Mouse (Mus musculus): Measurements from ENCODE around the gene Sipa1l3.

The Sipa1l3 gene

DNA sequence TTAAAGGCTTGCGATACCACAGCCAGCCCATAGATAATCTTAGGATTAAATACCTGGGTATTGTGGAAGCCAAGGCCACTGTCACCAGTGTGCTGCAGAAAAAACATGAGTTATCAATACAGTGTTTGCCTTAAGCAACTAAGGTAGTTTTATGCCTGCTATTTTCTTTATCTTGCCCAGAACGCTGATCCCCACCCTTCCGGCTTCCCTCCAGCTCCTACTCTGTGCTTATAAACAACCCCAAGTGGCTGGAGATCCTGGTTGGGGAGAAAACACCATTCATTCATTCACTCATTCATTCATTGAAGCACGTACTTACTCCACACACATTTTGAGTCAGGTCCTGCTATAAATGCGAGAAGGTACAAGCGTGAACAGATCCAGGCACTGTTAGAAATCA, 233.9 kb downstream of the Sipa1l3 start:
- no peak for TF ChIP-seq GATA4 (IDR thresholded peaks at IDR 0.05; ENCODE audit: insufficient replicate concordance, low read length)

DNA sequence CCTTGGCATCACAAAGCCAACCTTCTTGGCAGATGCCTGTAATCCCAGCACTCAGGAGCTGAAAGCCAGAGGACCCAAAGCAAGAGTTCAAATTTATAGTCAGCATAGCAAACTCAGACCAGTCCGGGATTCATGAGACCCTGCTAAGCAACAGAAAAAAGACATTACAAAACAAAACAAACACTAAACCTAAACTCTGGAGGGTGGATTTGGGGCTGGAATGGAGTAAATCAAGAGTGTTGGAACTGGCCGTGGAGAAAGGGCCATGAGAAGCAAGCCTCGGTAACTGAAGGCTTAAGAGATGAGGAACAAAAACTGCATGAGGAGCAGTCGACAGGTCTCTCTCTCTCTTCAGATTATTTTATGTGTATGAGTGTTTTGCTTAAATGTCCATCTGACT, 234.6 kb downstream of the Sipa1l3 start:
- TF ChIP-seq GATA4 (IDR thresholded peaks at IDR 0.05; ENCODE audit: insufficient replicate concordance, low read length): no peak

DNA sequence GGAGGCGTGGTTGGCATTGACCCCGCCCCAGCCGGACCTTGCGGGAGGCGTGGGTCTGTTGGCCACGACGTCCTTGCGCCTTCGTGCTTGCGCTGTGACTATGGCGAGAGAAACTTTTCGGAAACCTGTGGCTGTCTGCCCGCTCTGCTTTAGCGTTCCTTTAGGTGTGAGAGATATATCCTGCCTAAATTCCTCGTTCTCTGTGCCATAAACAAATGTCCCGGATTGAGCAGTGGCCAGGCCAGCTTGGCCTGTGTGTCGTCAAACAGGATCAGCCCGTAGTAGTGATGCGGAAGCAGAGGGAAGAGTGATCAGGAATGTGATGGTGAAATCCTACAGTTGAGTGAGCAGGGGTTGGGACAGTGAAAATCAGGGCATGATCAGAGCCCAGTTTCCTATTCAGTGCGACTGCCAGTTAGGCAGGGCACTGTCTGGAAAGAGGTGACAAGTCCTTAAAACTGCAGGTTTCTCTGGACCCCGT, 236.3 kb downstream of the Sipa1l3 start:
- no peak for TF ChIP-seq GATA4 (IDR thresholded peaks at IDR 0.05; ENCODE audit: insufficient replicate concordance, low read length)

DNA sequence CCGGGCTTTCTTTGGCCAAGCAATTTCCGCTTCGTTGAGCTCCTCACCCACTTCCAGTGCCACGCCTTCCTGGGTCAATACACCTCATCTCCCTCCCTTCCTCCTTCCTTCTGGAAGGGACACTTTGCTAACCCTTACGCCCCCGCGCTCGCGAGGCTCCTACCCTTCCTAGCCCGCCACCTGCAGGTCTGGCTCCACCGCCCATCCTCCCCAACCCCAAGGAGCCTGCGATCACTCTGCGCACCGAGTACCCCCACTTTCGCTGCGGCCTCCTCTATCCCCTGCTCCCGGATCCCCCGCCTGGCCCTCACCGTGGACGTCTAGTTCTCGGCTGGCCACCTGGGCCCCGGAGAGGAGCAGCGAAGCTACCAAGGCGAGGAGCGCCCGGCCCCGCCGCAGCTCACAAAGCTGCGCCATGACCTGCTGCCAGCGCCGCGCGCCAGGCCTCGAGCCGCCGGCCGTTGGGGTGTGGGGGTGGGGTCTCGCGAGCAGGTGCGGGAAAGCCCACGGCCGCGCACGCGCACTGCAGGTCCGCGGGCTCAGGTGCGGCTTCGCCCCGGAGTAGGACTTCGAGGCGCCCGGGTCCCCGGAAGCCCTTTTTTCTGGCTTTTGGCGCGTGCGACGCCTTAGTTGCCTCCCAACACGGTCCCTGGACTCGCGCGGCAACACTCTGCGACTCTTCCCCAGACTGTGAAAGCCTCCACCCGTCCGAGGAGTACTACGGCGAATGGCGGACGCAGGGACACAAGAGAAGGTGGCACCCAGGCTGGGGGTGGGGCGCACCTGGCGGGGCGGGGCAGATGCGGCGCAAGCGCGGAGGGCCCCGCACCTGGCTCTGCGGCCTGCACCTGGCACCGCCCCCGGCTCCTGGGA, 237.0 kb downstream of the Sipa1l3 start, which contains the start of gene Spint2:
Gene Spint2, minus strand, starts transcription at position 712 of the 873 bp plus-strand sequence.
- TF ChIP-seq GATA4 (IDR thresholded peaks at IDR 0.05; ENCODE audit: insufficient replicate concordance, low read length): no peak

DNA sequence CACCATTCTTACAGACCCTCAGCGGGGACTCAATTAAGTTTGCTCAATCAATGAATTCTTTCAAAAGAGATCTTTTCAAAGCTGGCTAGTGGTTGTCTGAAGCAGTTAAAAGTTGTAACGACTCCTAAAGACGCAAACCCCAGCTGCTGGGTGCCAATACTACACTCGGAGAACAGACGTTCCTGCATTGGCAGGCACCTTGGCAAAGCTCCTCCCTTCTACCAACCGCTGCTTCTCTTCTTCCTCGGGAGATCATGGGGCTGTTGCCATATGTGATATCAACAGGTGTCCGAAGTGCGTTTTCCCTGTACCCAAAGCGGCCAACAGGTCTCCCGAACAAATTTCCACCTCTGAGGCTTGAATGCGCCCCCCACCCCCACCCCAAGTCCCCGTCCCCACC, 237.6 kb downstream of the Sipa1l3 start:
- no peak for TF ChIP-seq GATA4 (IDR thresholded peaks at IDR 0.05; ENCODE audit: insufficient replicate concordance, low read length)

DNA sequence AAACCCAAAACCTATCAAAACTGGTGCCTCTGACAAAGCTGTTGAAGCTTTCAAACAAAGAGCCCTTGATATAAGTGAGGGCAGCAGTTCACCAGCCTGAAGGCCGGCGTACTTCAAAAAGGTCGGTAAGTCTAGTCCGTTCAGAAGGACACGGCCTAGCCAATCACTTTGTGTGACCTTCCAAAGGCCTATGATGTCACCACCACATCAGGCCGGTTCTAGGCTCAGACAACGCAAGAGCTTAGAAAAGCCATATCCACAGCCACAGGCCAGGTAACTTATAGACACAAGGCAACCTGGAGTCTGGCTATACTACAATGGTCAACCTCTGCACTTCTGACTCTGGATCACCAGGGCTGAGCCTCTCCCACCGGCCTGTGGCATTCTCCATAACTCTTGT, 238.5 kb downstream of the Sipa1l3 start:
- no peak for TF ChIP-seq GATA4 (IDR thresholded peaks at IDR 0.05; ENCODE audit: insufficient replicate concordance, low read length)

DNA sequence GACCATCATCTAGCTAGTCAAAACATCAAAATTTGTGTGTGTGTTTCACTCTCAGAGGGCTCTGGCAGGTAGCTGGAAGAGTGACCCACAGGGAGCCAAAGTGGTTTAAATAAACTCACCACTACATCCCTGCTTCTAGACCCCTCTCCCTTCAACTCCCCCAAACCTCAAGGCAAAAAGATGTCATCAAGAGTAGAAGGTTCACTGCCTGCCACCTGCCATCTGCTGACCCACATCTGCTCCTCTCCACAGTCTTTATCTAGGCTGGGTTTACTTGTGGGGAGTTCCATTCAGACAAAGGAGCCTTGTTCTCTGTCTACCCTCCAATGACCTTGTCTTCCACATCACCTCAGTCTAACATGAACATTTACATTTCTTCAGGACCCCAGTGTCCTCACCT, 239.2 kb downstream of the Sipa1l3 start:
- TF ChIP-seq GATA4 (IDR thresholded peaks at IDR 0.05; ENCODE audit: insufficient replicate concordance, low read length): no peak

DNA sequence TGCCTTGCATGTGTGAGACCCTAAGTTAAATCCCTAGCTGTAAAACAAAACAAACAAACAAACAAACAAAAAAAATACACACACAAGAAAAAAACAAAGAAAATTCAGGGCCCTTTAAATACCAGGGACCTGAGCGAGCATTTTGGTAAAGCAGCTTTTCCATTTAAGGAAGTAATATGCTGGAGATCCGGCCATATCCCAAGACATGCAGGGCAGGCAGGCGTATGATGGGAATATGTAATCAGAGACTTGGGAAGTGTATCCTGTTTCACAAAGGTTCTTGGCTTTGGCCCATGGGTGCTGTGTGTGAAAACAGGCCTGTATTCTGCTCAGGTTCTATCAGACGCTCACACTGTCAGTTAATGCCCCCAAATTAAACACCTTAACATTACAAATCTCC, 240.9 kb downstream of the Sipa1l3 start:
- TF ChIP-seq GATA4 (IDR thresholded peaks at IDR 0.05; ENCODE audit: insufficient replicate concordance, low read length): peak; percentile 62; the same call in 1 of the 2 replicates

DNA sequence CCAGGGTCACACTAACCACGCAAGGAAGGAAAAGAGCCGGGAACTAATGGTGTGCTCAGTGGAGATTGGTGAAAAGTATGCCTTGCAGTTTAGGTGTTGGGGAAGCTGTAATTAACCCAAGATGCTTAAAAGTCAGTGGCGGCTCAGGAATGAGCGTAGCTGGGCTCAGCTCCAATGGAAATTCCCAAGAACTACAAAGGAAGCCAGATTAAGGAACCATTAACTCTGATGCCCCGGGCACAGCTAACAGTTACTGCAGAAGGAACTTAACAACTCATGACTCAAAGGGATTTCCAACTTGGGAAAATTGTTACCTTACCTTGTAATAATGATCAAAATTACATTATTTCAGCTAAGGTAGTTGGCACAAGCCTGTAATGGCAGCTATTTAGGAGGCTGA, 241.7 kb downstream of the Sipa1l3 start:
- TF ChIP-seq GATA4 (IDR thresholded peaks at IDR 0.05; ENCODE audit: insufficient replicate concordance, low read length): no peak

DNA sequence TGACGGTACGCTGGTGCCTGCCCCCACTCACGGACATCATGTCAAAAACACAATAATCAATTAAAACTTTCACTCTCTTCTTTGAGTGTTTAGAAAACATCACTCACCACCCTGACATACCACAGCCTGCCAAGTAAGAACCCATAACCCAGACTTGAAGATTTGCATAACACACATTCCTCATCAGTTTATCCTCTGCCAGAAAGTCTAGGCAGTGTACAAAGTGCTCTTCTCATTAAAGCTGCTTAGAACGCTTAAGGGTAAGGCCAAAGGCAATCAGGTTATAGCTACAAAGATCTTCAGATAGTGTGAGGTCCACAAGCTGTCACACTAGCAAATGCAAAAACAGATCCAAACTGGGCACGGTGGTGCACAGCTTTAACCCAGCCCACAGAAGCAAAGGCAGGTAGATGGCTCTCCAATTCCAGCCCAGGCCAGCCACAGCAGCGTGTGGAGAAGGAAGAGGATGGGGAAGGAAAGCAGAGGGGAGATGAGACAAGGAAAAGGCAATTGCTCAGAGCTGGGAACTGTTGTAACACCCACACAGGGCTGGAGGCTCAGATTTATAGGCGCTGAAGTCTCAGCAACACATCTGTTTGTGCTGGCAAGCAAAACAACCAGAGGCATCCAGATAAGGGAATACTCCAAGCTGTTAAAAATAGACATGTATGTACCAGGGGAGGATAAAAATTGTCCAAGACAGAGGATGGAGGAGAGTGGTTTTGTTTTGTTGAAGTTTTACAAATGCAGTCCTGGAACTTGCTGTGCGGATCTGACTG, 246.6 kb downstream of the Sipa1l3 start:
- TF ChIP-seq GATA4 (IDR thresholded peaks at IDR 0.05; ENCODE audit: insufficient replicate concordance, low read length): no peak; the same call in 1 of the 2 replicates

DNA sequence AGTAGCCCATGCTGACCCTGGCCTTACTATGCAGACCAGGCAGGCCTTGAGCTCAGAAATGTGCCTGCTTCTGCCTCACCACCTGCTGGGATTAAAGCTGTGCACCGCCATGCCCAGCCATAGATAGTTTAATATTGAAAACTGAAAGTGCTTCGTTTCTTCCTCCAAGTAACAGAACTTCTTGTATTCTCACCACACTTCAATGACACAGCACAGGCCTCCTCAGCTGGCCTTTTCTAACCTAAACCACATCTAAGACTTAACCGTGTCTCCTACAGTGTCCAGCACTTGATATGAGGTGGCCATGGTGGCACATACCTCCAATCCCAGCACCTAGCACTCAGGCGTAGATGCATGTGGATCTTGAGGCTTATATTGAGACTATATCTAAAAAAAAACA, 248.0 kb downstream of the Sipa1l3 start:
- TF ChIP-seq GATA4 (IDR thresholded peaks at IDR 0.05; ENCODE audit: insufficient replicate concordance, low read length): no peak
